Mouse (Mus musculus): ENCODE results near the gene Ankrd54.
A peak's percentile ranks its signal among the peaks of the same experiment; 100 is the strongest.

The Ankrd54 gene

DNA sequence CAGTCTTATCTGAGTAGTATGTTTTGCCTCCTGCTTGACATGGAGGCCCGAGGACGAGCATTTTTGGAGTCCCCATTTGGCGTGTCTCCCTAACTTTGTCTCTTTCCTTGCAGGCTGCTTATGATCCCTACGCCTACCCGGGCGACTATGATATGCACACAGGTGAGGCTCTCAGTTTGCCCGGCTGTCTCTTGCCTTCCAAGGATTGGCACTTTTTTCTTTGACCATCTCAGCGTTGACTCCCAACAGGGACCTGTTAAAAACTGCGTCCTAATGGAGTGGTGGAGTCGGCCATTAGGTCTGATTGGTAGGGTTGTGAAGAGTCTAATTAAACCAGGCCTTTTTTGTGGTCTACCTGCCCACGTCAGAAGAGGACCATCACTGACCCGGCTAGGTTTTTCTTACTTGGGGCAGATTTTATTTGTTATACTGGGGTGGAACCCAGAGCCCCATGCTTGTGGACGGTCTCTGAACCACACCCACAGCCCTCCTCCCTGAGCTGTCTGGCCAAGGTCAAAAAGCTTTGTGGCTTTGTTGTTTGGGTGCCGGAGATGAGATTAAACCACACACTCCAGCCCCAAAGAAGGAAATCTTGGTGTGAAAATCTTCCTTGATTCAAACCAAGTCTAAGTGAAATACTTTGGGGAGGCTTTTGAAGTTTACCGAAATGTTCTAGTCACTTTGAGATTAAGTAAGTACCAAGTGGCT, 13.1 kb upstream of the Ankrd54 start:
- DNase-seq (ENCODE audit: low read depth) = peak; percentile 76

DNA sequence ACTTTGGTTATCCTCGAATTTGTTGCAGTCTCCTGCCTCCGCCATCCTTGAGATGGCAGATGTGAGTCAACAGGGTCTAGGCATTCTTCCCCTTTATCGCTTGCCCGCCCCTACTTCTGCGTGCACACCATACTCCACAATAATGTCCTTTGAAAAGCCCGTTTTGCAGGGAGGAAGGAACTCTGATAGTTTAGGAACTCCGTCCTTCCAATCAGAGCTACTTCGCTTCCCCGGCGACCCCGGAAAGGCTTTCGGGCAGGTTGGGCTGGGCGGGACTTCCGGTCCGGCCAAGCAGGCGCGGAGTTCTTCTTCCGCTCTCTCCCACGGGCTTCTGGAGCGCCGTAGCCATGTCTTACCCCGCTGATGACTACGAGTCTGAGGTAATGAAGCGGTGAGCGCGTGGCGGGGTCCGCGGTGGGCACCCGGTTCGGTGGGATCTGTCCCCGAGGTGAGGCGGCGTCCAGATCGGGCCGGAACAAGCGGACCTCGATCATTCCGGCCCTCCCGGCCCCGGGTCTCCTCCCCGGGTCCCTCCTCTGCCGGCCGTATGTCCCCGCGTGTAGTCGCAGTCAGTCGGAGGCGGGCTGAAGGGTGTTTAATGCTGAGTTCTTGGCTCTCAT, 12.3 kb upstream of the Ankrd54 start, which contains the start of gene Eif3l:
TSS of gene Eif3l (plus strand) at position 267 of the 620 bp plus-strand sequence.
- DNase-seq (ENCODE audit: low read depth) = peak; percentile 92

DNA sequence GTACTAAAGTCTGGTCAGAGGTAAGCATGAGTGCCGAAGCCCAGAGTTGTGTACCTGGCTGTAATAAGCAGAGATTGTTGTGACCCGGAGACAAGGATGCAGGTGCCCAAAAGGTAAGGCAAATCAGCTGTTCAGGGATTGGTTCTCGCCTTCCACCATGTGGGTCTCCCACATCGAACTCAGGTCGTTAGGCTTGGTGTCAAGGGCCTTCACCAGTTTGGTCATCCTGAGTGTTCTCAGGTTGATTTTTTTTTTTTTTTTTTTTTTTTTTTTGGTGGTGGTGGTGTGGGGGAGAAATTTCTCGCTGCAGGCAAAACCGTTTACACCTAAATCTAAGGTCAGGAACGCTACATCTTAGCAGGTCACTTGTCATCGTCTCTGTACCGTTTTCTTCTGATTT, 11.8 kb upstream of the Ankrd54 start:
- DNase-seq (ENCODE audit: low read depth) = no peak

DNA sequence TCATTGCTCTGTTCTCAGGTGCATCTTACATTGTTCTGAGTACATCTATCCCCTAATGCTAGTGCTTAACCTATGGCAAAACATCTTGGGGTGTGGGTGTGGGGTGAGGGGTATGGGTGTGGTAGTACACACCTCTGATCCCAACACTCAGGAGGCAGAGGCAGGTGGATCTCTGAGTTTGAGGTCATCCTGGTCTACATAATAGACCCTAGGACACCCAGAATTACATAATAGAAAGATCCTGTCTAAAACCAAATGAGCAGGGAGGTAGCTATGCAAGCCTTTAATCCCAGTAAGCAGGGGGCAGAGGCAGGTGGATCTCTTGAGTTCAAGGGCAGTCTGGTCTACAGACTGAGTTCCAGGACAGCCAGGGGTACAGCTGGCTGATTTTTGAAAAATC, 11.1 kb upstream of the Ankrd54 start:
- no peak for DNase-seq (ENCODE audit: low read depth)

DNA sequence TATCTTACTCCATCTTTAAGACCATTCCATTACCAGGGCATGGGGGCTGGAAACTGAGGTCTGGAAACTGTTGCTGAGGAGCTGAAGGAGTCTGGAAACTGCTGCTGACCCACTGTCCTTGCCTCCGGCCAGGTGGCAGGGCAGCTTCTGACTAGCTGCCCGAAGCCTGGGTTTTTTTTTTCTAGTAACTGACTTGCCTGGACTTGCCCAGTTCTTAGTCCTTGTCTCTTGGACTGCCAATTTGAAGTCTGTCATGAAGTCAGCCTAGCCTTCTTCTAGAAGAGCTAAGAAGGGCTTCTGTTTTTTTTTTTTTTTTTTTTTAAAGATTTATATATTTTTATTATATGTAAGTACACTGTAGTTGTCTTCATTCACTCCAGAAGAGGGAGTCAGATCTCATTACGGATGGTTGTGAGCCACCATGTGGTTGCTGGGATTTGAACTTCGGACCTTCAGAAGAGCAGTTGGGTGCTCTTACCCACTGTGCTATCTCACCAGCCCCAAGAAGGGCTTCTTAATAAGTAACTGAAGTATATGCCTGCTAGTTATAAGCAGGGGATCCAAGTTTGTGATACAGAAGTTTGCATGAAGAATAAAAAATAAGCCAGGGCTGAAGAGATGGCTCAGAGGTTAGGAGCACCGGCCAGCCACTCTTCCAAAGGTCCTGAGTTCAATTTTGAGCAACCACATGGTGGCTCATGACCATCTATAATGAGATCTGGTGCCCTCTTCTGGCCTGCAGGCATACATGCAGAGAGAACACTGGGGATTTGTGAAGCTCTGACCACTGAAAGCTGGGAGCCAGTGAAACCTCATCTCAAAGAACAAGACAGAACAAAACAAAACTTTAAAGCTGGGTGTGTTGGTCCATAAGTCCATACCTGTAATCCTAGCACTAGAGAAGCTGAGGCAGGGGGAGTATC, 8.7 kb upstream of the Ankrd54 start:
- peak; percentile 78 for DNase-seq (ENCODE audit: low read depth)

DNA sequence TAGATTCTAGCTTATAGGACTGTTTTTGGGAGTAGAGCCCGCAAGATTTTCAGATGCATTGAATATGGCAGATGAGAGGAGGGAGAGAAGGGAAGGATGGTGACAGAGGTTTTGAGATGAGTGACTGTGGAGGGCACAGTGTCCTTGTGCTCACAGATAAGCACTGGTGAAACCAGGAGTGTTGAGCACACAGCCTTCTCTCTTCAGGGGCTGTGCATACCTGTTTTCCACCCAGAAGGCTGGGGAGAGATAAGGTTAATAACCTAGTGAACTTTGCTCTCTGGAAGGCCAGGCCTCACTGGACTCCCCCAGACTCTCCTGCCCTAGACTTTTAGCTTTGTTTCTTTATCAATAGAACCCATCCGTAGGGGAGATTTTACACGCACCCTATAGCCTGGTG, 5.7 kb upstream of the Ankrd54 start:
- no peak for DNase-seq (ENCODE audit: low read depth)

DNA sequence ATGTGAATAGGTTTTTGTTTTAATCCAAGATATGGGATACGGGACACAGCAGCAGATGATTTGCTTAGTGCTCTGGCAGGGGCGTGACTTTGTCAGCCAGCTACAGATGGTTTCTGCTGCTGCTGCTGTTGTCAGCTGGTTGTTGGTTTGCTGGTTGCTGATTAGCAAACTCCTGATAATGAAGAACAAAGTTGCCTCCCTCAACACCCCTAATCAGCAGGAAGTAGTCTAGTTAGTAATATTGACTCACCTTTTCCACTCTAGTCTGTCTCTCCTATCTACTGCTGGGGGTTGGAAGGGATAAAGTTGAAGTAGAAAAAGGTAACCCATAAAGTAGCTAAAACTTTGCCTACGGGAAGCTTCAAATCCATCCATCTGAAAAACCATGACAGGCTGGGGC, 4.9 kb upstream of the Ankrd54 start:
- peak; percentile 84 for DNase-seq (ENCODE audit: low read depth)

DNA sequence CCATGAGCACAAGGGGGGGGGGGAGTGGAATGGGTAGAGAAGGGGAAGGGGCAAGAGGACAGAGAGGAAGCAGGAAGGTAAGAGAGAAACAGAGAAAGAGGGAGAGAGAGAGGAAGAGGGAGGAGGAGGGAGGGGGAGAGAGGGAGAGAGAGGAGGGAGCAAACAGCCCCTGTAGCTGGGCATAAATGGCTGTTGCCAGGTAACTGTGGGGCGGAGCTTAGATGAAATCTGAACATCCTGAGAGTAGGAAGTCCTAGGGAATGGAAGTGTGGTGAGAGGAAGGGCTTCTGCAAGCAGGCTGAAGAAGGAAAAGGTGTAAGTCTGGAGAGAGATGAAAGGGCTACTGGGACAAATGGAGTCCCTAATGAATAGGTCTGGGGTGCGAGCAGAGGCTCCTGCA, 3.6 kb upstream of the Ankrd54 start:
- no peak for DNase-seq (ENCODE audit: low read depth)

DNA sequence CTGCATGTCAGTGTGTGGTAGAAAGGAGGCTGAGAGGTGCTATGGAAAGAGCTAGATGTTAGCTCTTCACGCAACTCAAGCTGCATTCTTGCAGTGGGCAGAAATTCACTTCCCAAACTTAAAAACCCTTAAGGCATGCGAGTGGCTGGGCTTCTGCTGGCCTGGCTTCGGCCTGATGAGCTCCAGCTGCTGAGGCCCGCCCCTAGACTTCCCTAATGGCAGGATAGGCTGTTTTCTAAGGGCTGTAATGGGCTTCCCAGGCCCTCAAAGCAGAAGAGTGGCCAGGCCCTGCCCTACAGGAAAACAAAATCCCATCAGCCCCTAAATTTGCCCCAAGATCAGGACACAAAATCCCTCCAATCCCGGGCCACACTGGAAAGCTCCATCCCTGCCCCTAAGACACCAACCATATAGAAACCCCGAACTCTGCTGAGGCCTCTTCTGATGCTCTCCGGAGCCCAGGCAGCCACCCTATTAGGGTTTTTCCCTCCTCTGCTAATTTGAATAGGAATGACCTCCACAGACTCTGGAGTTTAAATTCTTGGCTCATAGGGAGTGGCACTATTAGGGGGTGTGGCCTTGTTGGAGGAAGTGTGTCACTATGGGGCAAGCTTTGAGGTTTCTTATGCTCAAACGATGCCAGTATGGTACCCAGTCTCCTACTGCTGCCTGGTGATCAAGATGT, 2.5 kb upstream of the Ankrd54 start:
- DNase-seq (ENCODE audit: low read depth) = peak; percentile 32

DNA sequence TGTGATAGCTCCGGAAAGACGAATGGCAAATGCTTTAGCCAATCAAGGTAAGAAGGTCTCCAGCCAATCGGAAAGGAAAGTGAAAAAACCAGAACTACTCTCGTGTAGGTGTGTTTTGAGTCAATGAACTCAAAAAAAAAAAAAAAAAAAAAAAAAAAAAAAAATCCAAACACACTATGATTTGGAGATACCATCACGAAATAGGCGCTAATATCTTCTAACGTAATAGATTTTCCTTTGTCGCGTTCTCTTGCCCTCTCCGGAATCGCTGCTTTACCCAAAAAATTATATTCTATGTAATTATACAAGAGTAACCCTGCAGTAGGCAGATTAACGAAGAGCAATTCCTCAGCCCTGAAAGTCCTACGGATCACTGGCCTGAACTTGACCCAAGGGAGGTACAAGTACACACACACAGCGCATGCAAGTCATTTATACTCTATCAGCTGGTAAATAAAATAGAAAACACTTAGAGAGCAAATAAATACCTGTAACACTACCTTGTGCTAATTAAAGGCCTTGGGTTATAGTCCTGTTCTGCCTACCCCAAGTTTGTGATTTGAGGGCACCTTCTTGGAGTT, 557 bp upstream of the Ankrd54 start:
- no peak for DNase-seq (ENCODE audit: low read depth)

DNA sequence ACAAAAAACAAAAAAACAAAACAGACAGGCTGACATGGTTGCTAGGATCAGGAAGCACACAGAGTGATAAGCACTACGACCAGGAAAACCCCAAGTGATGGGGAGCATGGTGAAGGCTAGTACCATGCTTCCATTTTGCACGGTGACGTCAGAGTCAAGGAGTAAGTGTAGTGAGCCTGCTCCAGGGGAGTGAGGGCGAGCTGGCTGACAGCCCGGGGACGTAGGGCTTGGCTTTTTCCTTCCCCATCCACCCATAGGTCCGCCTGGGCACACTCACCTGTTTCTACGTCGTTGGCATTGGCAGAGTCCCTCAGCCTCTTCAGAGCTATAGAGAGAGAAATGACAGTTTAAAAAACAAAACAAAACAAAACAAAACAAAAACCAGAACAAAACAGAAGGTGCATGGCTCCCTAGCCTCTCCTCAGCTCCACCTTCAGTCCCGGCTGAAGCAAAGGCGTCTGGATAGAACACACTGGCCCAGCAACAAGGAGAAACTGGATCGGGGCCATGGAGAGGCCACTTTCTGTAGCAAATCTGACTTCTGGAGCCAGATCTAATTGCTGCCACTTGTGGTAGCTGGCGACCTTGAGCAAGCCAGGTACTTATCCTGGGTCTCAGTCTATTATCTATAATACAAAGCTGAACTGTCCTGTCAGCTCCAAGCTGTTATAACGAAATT, 1.7 kb downstream of the Ankrd54 start:
- no peak for DNase-seq (ENCODE audit: low read depth)

DNA sequence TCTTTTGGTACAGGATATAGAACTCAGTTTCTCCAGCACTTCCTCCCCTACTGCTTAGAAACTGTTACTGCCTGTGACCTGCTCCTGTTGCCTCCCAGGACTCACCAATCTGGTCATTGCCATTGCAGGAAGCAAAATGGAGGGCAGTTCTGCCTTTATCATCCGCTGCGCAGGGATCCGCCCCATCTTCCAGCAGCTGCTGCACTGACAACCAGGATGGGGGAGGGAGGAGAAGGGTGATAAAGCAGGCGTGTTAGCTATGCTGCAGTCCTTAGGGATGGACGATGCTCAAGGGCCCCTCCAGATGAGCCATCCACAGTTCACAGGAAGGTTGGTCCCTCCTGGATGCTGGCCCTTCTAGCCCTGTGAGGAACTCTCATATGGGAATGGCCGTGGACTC, 4.8 kb downstream of the Ankrd54 start:
- DNase-seq (ENCODE audit: low read depth) = no peak

DNA sequence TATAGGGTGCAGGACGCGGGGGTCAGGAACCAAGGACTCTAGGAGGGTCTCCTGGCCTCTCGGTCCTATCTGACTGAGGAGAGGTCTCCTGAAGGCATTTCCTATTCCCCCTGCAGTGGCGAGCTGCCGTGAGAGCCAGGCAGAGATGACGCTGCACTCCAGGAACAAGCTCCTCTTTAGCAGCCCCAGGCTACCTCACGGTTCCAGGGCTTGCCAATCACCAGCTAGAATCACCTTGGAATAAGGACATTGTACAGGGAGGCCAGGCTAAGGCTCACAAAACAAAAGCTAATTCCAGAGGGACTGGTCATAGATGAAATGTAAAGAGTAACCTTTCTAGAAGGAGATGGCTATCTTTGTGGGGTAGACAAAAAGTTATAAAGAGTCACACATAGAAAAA, 6.1 kb downstream of the Ankrd54 start:
- no peak for DNase-seq (ENCODE audit: low read depth)

DNA sequence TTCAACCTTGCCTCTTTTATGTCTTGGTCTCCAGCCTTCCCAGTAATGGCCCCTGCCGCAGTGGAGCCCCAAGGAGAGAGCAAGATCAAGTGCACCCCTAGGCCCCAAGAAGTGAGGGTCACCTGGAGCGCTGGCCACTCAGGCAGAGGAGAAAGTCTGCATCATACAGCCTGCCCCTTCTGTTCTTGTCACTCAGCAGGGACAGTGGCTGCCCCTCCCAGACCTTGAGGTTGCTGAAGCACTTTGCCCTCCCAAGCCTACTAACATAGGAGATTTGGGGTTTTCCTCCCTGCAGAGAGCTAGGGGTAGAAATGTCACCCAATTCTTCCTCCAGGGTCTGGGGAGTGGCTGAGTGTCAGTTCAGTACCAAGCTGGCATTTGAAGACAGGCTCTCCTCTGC, 10.3 kb downstream of the Ankrd54 start:
- no peak for DNase-seq (ENCODE audit: low read depth)

DNA sequence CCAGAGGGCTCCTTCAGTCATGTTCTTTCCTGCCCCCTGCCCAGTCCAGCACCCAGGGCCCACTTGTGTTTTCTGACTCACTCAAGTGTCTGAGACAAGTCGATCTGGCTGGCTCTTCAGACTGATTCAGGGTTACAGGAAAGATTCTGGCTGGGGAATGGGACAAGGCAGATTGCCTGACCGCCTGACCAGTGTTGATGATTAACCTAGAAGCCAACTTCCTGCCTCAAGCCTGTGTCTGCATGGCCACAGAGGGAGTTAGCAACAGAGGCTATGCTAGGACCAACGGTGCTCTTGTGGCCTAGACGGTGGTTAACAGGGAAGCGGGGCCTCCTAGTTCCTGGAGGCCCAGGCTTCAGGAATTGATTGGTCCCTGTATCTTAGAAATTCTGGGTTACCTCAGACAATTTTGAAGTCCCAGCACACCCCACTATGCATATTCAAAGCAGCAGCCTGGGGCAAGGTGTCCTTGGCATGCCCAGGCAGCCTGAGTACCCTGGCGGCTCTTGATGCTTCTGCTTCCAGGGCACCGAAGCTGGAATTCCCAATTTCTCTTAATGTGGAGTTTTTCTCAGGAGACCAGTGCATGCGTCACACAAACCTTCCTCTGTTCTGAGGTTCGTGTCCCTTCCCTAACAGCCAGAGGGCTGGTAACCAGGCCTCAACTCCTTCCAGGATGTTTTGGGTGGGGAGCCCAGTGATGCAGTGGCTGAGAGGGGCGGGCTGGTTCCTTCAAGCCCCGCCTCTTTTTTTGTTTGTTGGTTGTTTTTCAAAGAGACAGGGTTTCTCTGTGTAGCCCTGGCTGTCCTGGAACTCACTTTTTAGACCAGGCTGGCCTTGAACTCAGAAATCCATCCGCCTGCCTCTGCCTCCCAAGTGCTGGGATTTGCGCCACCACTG, 11.0 kb downstream of the Ankrd54 start:
- DNase-seq (ENCODE audit: low read depth) = peak; percentile 92

DNA sequence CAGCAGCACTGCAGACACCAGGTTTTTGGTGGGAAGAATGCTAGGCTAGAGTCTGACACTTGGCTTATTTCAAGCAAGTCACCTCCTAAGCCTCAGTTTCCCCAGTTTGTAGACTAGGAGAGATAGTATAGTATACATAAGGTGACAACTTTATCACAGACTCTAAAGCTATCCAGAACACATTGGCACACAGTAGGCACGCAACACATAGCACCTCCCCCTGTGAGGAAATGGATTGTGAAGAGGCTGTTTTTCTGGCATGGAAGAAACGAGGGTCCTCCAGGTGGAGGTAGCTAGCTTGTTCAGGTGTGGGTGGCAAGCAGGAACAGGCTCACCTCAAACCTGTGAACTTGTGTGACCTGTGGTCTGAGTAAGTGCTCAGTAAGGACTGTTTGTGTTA, 11.7 kb downstream of the Ankrd54 start:
- no peak for DNase-seq (ENCODE audit: low read depth)

DNA sequence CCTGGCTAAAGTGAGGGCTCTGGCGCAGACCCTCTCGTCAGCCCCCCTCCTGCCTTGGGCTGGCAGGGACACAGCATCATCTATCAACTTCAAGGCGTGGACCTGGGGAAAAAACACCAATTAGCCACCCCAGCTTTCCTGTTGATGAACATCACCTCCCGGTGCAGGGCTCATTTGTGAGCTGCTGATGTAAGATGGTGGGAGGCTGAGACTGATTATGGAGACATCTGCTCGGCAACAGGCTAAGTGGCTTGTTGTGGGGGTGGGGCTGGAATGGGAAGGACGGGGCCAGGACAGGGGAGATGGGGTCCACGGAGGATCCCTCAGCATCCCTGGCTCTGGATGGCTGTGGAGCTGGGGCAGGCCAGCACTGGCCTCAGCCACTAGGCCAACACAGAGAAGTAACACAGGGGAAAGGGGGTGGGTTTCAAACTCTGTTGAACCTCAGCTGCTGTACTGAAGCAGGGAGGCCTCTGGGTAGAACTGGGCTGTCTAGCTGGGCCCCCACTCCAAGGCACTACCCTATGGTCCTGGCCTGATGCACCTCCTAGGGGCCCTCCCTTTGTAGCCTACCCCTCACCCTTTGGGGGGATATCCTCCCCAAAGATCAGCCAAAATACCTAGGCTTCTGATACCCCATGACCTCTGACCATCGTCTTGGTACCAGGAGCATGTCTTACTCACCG, 12.4 kb downstream of the Ankrd54 start:
- DNase-seq (ENCODE audit: low read depth) = no peak

DNA sequence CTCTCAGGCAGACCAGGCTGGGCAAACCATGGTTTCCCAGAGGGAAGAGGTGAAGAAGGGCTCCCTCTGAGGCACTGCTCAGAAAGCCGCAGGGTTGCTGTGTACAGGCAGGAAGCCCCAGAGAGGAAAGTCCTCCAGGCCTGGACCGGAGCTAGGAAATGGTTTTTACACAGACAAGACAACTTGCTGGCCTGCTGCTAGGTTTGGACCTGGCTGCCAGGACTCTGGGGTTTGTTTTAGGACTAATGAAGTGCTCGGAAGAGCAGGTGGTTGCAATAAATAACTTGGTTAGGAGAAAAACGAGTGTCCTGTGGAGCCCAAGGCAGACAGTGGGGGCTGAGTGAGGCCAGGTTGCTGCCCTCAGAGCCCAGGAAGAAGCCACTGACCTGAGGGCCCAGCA, 14.5 kb downstream of the Ankrd54 start:
- DNase-seq (ENCODE audit: low read depth) = no peak

DNA sequence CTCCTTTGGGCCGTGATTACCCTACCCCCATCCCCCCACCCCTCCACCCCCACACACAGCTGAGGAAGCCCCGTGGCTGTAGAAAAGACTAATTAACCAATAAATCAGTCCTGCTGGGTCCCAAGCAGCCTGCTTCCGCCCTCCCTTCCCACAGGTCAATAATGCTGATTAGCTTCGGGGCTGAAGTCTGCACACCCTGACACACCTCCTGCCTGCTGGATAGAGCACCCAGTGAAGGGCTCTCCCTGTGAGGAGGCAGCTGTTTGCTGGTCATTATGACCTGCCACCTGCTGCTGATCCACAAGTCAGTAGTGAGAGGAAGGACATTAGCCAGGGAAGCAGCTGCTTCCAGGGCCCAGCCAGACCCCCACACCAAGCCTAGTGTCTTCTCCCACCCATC, 17.9 kb downstream of the Ankrd54 start:
- DNase-seq (ENCODE audit: low read depth) = no peak

Data from 416B (cell line).